Mouse (Mus musculus): ENCODE data around the gene Negr1.

Negr1 gene

GRCm38 (mm10) chr3:156672560-156672959 is 111.0 kb downstream of the Negr1 start:
- DNase-seq (ENCODE audit: extremely low spot score, low spot score), result no peak

- no peak for DNase-seq (ENCODE audit: extremely low spot score, low spot score)
Measured at GRCm38 (mm10) chr3:156690059-156690605, 128.5 kb downstream of the Negr1 start.

DNA sequence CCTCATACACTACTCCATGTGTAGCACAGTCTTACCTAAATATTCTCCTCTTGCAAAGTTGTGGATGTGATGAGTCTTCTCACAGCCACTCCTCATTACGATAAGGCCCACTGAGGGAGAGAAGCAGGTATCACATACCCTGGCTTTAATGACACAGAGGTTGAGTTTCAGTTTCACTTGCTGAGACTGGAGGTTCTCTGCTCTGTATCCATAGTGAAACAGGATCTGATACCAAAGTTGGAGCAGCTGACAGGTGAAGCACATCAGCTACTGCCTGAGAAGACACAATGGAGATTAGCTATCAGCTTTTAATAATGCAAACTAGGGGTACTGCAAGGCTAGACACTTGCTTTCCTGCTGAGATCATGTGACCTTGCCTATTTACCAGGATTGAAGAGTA is 137.1 kb downstream of the Negr1 start:
- no peak for DNase-seq (ENCODE audit: extremely low spot score, low spot score)

GRCm38 (mm10) chr3:156703241-156703640 is 141.6 kb downstream of the Negr1 start:
- no peak for DNase-seq (ENCODE audit: extremely low spot score, low spot score)

GRCm38 (mm10) chr3:156710240-156710639 is 148.6 kb downstream of the Negr1 start:
- no peak for DNase-seq (ENCODE audit: extremely low spot score, low spot score)

GRCm38 (mm10) chr3:156710693-156711092 is 149.1 kb downstream of the Negr1 start:
- DNase-seq (ENCODE audit: extremely low spot score, low spot score), result no peak

- no peak for DNase-seq (ENCODE audit: extremely low spot score, low spot score)
Measured at GRCm38 (mm10) chr3:156736335-156736734, 174.7 kb downstream of the Negr1 start.

DNA sequence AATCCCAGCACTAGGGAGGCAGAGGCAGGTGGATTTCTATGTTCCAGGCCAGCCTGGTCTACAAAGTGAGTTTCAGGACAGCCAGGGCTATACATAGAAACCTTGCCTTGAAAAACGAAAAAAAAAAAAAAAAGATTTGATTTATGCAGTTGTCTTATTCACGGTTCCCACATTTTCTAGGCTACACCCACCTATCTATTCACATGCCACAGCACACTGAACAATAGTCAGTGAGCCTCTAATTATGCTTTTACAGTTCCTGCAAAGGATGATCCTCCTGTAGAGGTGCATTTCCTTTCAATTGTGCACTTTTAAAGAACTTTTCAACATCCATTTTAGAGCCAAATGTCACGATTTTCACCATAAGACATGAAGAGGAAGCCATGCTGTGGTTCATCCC is 177.9 kb downstream of the Negr1 start:
- no peak for DNase-seq (ENCODE audit: extremely low spot score, low spot score)

- DNase-seq (ENCODE audit: extremely low spot score, low spot score), result no peak
Measured at GRCm38 (mm10) chr3:156743266-156743665, 181.7 kb downstream of the Negr1 start.

DNA sequence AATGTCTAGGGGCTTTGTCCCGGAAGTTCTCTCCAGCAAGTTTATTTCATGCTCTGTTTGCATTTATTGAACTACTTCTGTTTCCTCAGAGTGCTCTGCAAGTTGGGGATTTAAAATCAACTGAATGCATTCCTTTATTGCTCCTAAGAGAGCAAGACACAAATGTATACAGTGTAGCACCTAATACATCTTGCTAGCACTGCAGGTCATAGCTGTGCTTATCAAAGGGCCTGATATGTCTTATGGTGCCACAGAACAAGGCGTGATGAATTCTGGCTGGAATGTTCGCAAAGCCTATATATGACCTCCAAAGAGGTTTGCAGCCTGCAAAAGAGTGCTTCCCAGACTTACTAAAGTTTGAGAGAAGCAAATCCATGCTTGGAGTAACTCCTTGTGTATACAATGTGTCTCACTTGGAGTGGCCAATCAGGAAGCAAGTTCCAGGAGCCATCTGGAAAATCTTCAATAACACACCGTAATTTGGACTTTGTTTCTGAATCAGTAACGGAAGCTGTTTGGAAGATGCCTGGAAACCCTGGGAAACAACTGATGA is 183.7 kb downstream of the Negr1 start:
- DNase-seq (ENCODE audit: extremely low spot score, low spot score), result no peak

DNA sequence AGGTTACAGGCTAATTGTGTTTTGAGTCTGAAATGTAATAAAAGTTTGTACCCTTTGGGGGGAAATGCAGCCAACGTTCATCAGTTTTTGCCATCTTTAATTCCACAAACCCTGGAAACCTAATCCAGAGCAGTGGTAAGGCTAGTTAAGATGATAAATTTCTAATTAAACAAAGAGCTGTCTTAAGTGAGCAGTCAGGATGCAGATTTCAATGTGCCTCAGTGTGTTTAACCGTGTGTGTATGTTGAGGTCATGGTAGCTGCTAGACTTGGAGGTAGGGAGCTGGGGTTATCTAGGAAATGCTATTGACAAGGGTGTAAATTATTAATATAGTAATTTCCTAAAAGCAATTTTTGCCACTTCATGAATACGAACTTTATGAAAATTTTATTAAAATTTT is 185.9 kb downstream of the Negr1 start:
- DNase-seq (ENCODE audit: extremely low spot score, low spot score), result no peak

DNA sequence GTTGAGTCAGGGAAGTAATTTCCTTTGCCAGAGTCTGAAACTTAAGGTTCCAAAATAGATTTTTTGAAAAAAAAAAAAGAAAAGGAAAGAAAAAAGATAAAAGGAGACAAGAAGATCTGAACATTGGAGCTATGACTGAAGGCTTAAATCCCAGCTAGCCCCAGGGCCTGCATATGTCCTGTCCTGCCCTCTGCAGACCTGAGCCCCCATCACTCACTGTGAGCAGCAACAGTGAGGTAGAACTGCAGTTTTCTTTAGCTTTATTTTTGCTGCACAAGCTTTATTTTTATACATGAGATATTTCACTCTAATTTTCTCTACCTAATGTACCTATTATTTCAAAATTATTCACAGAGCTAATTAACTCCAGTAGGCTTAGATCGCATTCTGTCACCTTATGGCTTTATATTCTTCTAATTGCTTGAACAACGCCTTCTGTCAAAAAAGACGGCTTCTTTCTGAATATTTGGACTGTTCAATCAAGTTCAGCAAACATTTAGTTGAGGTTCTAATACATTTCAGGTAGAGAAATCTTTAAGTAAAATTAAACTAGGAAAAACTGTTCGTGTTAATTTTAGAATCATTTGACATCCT is 192.3 kb downstream of the Negr1 start:
- no peak for DNase-seq (ENCODE audit: extremely low spot score, low spot score)

DNA sequence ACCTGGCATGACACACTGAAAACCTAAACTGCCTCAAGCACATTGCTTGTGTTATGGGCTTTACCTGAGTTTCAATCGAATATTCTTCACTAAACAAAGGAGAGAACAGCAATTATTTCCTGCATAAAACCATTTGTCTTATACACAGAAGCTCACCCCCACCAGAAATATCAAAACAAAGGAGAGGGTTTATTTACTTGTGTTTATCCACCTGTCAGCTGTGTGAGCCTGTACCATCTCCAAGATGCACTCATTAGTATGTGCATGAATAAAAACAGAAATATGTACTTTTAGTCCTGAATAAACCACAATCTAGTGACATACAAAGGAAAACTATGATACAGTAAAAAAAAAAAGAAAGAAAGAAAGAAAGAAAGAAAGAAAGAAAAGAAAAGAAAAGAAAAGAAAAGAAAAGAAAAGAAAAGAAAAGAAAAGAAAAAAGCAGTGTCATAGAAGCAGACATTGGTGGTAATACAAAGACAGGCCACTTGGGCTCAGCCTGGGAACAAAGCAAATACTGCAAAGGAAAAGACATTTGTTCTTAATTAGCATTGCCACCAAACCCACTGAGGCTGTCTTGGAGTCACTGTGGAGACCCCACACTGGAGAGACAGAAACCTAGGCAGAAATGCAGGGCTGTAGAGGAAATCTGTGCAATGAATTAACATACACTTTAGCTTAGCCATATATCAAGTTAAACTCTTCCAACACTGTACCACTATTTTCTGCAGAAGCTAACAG is 193.4 kb downstream of the Negr1 start:
- no peak for DNase-seq (ENCODE audit: extremely low spot score, low spot score)

DNA sequence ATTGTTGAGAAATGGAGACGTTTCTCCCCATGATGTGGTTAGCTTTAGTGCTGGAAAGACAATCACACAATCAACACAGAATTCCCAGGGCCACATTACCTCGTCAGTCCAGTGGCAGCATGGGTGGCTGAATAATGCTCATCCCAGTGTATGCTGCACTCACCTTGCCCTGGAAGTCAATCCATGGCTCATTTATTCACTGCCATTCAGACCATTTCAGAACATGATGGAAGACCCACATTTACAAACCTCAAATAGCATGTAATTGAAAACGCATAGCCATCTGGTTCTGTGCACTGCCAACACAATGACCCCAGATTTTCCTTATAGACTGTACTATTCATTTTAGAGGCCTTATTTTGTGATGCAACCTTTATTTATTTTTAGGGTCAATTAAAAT is 203.4 kb downstream of the Negr1 start:
- no peak for DNase-seq (ENCODE audit: extremely low spot score, low spot score)

DNA sequence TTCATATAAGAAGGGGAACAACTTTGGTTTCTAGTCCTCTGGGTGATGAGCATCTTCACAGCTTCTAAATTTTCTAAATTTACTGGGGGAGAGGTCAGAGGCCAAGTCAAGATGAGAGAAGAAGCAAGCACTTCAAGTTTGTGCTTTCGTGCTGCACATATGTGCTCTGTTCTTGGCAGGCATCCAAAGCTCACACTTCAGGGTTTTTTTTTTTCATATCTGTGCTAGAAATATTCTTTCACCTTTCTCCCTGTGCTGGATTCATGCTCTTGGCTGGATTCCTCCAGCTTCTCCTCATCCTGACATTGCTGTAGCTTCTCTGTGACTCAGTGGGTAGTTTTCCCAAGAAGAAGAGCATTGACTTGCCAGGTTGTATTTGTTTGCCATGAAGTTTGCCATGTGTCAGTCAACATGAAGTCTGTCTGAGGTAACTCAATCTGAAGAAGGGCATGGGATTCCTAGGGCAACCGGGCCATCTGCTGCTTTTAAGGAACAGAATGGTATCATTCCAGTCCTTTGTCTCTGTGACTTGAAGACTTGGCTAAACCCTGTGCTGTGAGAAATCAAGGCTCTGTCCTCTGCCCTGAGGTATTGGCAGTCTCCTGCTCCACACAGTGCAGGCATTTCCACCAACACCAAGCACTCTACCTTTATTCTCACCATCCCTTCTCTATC is 204.7 kb downstream of the Negr1 start:
- no peak for DNase-seq (ENCODE audit: extremely low spot score, low spot score)

DNA sequence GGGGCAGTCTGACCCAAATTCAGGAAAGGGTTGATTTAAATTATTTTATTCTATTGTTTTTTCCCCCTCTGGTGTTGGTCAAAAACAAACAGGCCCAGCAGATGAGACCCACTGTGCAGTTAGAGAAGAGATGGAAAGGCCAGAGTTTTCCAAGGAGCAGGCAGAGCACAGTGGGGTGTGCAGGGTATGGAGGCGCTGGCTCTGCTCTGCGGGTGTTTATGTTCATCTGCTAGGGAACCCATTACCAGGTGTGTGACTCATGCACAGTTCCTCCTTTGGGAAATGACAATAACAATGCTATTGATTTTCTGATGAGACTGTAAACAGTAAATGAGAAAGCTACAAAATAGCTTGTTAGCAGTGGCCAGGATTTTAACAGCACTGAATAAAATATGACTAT is 210.0 kb downstream of the Negr1 start:
- no peak for DNase-seq (ENCODE audit: extremely low spot score, low spot score)

- DNase-seq (ENCODE audit: extremely low spot score, low spot score), result no peak
Measured at GRCm38 (mm10) chr3:156772057-156772456, 210.5 kb downstream of the Negr1 start.

DNA sequence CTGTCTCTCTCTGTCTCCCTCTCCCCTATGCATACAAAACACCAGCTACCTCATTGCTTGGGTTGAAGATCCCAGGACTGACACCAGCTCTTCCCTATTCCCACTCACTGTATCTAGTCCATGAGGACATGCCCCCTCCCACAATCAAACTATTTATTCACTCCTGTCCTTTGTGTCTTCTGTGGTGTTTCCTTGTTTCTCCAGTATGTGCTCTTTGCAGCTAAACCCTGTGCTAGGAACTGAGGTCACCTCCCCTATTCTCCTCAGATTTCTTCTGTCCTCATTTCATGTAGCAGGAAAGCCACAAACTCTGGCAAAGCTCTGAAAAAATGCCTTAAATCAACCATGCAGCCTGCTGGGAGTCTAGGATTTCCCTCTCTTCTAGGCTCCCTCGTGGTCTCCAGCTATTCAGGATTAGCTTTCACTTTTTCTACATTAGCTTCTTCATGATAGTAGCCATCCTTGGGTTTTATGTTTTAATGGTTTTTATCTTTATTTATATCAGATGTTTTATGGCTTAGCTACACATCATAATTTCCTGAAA is 222.8 kb downstream of the Negr1 start:
- no peak for DNase-seq (ENCODE audit: extremely low spot score, low spot score)

GRCm38 (mm10) chr3:156786355-156786754 is 224.8 kb downstream of the Negr1 start:
- DNase-seq (ENCODE audit: extremely low spot score, low spot score), result no peak

GRCm38 (mm10) chr3:156791234-156791633 is 229.6 kb downstream of the Negr1 start:
- DNase-seq (ENCODE audit: extremely low spot score, low spot score), result no peak

GRCm38 (mm10) chr3:156792743-156793142 is 231.1 kb downstream of the Negr1 start:
- DNase-seq (ENCODE audit: extremely low spot score, low spot score), result no peak

DNA sequence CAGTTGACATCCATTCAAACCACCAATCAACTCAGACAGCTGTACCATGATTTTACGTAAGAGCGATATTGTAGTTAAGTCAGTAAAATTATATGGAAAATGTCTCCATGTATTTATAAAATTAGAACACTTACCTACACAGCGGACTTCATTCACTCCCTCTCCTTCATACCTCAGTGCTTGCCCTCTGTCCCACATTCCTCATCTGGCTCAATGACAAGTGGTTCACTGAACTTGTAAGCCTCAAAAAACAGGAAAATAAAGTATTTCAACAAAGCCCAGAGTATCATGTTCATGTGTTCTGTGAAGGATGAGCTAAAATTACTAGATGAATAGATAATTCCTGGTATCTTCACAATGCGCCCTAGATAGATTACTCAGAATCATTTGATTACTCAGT is 232.5 kb downstream of the Negr1 start:
- no peak for DNase-seq (ENCODE audit: extremely low spot score, low spot score)
